Mouse (Mus musculus): ENCODE data around the gene 1700021F05Rik.
A peak's percentile ranks its signal among the peaks of the same experiment; 100 is the strongest.
"Not testable (repeated sequence)": the region's sequence is repeated elsewhere in the genome, so short reads cannot be mapped to it uniquely, and the experiment has no call there.

Gene 1700021F05Rik

DNA sequence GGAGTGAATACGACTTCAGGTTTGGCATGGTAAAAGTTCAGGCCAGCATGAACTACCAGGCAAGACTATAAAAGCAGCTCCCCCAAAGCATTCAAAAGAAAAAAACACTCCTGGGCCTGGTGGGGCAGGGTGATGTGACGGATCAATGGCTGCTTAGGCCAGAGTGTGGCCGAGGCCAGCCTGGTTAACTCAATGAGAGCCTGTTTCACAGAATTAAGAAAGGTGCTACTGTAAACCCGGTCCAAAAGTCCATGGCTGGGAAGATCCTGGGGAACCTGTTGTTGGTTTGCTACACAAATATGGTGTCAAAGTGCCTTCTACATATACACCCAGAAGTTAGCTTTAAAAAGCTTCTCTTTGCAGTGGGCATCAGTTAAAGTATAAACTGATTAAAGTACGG, 2.0 kb downstream of the 1700021F05Rik start:
- no peak for DNase-seq (ENCODE audit: low spot score)

DNA sequence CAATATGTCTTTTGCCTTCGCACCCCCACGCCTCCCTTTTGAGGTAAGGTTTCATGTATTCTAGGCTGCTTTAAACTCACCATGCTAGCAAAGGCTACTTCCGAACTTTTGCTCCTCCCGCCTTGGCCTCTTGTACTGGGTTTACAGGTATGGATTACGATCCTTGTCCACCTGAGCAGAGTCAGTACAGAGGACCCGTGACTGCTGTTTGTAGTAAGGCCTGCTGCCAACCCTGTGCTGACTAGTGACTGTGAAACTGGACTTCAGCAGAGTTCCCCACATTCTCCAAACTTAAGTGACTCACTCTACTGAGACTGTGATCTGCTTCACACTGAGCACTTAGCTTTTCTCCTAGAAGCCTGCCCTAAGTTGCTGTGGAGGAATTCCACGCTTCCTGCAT, 3.1 kb downstream of the 1700021F05Rik start:
- no peak for DNase-seq (ENCODE audit: low spot score)

DNA sequence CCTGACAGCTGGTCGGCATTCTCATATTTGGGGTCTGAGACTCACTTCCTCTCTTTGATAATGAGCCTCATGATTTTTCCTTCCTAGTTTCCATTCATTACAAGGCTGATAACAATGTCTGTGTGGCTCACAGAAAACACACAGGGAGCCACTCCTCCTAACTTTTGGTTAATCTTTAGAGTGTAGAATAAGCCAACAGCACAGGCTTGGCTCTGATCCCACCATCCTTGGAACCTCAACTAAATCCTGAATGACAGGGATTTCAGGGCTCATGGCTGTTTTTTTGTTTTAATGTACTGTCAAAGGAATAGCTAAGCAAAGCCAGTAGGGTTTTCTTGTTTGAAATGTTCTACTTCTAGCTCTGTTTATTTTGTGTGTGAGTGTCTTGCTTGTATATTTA, 6.4 kb downstream of the 1700021F05Rik start:
- no peak for DNase-seq (ENCODE audit: low spot score)

DNA sequence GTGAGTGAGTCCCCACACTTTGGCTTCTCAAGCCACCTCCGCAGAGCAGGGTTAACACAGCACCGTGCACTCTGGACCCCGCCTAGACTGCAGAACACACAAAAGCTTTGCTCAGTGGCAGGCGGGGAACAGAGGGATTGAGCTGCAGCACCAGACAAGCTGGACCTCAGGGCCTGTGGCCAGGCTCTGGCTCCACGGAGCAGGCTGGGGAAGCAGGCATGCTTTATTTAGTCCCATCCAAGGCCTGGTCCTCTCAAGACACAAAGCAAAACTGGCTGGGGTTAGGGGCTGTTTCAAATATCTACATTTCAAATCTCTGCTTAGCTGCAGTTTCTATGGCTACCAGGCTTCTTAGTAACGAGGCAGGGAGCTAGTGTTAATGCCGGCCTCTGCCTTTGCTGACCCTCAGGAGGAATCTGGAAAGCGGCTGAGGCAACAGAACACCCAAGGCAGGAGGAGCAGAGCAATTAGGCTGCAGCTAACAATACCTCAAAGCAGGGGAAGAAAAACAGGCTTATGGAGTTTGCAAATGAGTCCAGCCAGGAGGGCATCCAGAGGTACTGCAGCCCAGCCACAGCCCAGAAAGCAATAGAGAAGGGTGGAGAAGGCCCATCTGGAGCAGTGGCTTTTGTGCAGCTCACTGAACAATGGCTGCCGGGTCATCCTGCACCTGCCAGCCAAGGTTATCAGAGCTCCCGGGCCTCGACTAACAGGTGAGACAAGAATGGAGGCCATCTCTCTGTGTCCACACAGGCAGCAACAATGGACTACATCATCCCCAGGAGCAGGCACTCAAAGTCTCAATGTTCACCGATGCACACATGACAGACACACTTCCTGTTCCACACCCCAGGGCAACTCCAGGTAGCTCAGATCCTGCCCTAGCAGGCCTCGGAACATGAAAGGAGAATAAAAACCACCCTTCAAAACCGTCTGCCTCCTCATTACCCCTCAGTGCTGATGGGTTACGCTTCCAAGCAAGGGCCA, 13.2 kb downstream of the 1700021F05Rik start:
- DNase-seq (ENCODE audit: low spot score), result no peak

DNA sequence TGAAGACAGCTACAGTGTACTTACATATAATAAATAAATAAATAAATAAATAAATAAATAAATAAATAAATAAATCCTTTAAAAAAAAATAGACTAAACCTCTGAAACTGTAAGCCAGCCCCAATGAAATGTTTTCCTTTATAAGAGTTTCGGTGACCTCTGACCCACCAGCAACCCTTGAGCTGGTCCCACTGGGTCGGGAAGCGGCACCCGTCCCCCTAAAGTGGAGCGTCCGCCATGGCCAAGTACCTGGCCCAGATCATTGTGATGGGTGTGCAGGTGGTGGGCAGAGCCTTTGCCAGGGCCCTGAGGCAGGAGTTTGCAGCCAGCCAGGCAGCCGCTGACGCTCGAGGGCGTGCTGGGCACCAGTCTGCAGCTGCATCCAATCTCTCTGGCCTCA, 16.9 kb downstream of the 1700021F05Rik start, which contains the start of gene Gm9803:
Gene Gm9803, plus strand, starts transcription at position 154 of the 400 bp plus-strand sequence.
- DNase-seq (ENCODE audit: low spot score), result not testable (repeated sequence)

DNA sequence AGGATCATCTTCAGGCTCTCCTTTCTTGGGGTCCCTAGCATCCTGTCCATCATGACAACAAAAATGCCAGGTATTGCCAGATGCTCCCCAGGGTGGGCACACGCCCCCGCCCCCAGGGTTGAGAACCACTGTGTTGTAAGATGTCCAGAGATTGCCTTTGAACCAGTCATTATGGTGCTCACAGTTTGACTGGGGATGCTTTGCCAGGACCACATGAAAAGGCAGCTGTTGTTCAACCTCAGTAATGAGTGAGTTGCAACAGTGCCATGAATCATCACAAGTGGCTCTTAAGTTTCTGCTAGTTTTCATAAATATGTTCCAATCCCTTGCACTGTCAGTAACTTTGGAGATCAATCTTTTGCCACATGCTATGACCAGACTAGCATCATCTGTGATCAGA, 20.8 kb downstream of the 1700021F05Rik start:
- DNase-seq (ENCODE audit: low spot score), result no peak

DNA sequence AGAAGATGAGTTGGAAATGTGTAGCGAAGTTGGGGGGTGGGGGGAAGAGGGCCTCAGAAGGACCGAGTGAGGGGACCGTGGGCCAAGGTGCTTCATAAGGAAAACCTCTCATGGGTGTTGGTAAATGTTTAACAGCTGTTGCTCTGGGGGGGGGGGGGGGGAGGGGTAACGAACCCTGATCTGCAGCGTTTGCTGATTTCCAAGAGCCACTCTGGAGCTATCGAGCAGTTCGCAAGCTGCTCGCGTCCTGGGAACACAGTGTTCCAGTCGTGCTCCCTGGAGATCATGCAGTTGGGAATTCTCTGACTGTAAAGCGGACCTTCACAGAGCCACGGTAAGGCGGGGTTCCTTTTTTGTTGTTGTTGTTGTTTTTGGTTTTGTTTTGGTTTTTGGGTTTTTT, 22.4 kb downstream of the 1700021F05Rik start:
- DNase-seq (ENCODE audit: low spot score), result no peak

DNA sequence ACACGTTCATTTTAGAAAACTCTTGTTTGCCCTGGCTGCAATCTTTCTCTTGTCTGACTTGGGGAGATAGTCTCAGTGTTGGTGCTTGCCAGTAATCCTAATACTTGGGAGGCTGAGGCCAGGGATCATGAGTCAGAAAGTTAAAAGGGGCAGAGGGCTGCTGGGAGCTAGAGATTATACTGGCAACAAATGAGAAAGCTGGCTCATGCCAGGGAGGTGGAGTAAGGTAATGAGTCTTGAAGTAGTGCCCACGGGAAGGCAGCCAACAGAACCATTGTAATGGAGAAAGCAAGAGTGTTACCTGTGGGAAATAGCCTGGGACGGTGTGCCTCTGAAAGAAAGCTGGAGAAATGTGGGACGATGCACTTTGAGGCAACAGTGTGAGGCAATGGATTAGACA, 23.0 kb downstream of the 1700021F05Rik start:
- DNase-seq (ENCODE audit: low spot score), result peak; percentile 58

DNA sequence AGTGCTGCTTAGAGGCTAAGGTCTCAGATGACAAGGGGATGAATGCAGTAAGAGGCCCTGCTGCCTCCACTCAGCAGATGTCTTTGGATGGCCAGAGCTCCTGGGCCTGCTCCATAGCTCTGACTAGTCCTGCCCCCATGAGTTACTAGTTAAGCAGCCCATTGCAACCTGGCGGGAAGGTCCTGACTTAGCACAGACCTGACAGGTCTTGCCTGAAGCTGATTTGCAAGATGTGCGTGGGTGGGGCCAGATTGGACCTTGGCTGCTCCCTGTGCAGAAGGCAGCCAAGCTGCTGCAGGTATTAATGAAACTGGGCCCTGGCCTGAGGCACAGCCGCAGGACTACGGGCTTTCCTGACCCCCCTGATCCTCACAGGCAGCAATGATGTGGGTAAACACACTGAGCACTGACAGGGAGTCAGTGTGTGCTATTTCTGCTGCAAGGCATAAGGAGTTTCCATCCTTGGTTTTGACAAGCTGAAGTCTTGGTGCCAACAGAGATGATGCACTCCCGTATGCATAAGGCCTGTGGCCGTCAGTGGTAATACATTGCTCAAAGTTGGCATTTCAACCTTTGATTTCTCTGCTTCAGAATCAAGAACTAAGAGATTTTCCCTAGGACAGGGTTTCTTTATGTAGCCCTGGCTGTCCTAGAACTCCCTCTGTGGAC, 23.7 kb downstream of the 1700021F05Rik start:
- DNase-seq (ENCODE audit: low spot score), result no peak

DNA sequence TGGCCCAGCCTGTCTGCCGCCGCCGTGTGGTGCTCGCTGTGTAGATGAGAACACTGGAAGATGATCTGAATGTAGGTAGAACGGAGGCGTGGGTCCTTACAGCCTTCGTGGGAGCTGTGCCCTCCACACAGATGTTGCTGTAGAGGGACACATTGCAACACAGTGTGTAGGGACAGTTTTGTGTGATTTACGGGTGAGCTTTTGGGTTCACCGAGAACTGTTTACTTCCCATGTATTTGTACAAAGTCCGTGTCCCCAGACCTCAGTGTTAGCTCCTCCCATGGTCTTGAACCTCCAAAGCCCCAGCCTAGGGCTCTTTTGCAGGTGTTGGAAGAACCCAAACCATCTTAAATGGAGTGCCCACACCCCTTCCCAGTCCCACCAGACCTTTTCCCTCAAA, 27.8 kb downstream of the 1700021F05Rik start:
- DNase-seq (ENCODE audit: low spot score), result no peak

DNA sequence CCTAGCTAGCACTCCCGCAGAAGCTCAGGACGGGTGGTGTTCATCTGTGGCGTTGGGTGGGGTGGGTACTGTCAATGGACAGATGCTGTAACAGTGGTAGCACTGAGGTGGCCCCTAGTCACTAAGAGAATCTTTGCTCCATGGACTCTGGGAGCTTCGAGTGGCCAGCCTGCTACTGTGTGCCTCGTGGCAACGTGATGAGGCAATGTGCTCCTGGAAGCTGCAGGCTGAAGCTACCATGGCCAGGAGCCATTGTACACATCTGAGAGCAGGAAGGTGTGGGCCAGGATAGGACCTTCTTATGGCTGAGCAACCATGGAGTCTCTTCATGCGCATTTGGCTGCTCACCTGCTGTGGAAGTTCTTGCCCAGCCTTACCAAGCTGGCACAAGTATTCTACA, 31.6 kb downstream of the 1700021F05Rik start:
- no peak for DNase-seq (ENCODE audit: low spot score)

DNA sequence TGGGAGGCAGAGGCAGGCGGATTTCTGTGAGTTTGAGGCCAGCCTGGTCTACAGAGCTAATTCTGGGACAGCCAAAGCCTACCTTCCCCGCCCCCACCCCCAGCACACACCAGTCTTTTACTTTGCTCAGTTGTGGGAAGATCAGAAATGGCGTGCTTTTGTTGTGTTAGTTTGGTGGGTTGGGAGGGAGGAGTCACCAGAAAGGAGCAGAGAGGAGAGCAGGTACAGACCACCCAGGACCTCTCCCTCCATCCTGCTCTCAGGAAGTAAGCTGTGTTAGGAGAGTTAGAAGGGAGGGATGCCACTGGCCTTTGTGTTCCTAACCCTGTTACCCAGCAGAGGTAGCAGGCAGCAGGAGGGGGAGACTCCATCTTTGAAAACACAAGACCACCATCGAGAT, 33.7 kb downstream of the 1700021F05Rik start:
- DNase-seq (ENCODE audit: low spot score), result no peak

DNA sequence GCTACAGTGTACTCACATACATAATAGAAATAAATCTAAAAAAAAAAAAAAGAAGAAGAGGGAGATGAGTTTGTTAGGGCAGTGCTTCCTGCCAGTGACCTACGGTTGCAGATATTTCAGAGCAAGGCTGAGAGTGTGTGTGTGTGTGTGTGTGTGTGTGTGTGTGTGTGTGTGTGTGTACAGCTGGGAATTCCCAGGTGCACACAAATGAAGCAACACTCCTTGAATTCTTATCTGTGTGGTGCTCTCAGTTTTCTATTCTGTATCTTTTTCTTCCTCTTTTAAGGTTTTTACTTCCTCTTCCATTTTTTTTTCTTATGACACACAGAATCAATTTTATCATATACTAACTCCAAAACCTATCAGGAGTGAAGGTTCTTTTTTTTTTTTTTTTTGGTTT, 36.5 kb downstream of the 1700021F05Rik start:
- no peak for DNase-seq (ENCODE audit: low spot score)

DNA sequence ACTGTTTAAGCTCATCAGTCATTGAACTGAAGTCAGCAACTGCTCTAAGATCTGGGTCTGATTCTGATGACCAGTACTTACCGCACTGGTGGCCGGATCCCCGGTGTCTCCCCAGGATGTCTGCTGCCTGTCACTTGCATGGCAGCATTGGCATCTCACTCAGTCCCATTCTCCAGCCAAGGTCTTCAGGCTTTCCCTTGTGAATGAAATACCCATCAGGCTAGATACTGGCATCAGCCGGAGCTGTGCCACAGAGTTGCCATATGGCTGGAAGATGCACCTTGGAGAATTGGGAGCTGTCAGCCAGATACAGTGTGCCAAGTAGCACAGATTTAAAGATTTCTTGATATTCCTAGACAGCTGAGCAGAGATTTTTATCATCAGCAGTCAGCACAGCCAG, 38.2 kb downstream of the 1700021F05Rik start:
- DNase-seq (ENCODE audit: low spot score), result no peak

DNA sequence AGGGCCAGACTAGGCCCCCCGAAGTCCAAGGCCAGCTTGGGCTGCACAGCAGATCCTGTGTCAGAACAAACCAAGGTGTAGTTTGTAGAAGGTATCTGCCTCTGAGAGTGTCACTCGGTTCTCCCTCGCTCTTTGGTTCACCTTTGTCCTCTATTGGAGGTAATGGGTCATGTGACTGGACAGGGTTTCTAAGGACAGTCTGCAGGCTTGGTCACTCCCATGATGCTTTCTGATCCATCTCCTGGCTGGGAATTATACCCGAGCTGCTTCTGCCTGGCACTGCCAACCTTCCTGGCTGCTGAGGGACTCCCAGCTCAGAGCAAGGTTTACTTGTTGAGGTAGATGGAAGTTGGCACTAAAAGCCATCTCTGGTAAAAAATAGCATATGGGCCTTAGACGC, 49.9 kb downstream of the 1700021F05Rik start:
- no peak for DNase-seq (ENCODE audit: low spot score)

DNA sequence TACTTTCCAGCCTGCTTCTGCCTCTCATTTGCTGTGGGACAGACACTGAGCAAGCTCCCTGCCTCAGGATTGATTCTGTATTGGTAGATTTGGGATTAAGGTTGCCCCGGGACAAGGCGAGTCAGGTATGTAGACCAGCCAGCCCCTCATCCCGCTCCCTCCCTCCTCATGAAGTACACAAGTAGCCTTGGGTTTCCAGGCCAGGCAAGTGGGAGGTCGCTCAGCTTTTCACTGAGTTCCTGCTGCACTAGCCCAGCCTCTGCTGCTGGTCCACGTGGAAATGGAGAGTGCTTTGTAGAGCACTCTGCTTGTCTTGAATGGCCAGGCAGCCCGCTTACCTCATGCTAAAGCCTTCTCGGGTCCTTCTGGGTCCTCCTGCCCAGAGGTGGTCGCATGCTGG, 50.8 kb downstream of the 1700021F05Rik start:
- no peak for DNase-seq (ENCODE audit: low spot score)

DNA sequence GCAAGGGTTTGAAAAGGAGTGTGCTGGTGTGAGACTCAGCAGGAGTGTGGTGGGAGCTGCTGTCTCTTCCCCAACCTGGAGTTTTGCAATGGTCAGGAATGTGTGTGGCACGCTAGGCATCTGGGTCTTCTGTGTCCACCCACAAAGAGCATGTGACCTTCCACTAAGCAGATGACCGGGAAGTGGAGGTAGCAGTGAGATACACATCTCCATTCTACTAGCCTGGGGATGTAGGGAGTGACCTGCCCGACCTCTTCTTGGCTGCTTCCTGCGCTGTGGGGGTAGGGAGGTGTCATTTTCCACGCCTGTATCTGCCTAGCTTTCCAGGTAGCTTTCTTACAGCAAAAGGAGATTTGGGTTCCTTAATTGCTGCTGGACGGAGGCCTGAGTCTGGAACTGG, 51.2 kb downstream of the 1700021F05Rik start:
- DNase-seq (ENCODE audit: low spot score), result no peak

DNA sequence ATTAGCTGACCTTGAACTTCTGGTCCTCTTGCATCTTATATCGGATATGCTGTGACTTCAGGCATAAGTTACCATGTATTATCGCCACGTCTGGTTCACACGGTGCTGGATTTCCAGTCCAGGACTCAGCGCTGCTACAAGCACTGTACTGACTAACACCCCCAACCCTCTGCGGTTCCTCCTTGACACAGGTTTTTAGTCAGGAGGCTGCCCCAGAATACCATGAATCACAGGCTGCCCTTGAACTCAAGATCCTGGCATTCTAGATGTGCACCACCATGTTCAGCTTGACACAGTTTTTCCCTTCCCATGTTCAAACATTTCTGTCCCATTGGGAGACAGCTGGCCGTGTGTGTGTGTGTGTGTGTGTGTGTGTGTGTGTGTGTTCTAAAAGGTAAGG, 51.7 kb downstream of the 1700021F05Rik start:
- no peak for DNase-seq (ENCODE audit: low spot score)

DNA sequence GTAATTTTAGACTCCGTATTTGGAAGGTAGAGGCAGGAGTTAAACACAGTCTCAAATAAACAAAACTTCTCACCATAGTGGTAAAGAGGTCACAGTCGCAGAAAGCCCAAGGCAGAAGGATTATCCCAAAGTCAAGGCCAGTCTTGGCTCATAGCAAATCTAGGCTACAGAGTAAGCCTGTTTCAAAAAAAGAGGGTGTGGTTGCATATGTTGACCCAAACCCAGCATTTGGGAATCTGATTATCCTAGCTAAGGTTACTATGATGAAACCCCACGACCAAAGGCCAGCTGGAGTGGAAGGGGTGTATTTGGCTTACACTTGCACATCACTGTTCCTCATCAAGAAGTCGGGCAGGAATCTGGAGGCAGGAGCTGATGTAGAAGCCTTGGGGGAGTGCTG, 52.5 kb downstream of the 1700021F05Rik start:
- no peak for DNase-seq (ENCODE audit: low spot score)

DNA sequence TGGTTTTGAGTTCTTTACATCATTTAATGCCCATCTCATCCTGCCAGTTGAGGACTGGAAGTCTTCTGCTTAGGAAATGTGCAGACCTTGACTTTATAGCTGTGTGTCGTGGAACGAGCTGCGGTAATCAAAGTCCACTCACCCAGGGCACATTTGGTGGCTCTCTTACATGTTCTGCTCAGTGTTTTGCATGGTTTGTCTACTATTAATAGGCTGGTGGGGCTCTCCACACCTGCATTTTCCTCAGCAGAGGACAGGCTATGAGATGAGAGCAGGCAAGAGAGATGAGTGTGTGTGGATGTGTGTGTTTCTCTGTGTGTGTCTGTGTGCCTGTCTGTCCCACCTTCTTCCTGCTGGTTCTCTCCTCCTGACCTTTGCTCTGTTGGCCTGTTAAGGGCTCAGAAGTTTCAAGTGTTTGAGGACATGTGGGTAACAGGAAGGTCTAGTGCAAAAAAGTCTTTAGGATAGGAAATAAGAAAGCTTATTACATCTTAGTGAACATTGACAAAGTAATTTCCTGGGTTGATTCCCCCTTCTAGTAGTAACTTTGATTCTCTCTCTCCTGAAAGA, 53.3 kb downstream of the 1700021F05Rik start:
- no peak for DNase-seq (ENCODE audit: low spot score)

DNA sequence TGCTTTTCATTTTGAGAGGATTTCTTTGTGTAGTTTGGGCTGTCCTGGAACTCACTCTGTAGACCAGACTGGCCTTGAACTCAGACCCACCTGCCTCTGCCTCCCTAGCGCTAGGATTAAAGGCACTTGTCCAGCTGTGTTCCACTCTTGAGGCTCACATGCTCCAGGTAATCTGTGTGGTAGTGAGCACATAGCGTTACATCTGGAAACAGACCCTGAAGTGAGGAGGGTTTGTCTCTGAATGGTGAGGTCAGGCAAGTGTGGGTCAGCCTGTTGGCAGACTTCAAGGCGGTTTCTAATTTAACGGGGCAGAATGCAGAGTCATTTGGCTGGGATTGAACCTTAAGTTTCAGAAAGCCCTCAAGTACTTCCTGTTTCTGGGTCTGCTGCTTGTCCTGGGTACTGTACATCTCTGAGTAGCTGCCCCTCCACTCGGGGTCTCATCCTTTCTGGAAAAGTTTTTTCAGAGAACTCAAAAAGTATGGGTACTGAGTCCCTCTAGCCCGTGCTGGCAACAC, 55.0 kb downstream of the 1700021F05Rik start:
- no peak for DNase-seq (ENCODE audit: low spot score)

DNA sequence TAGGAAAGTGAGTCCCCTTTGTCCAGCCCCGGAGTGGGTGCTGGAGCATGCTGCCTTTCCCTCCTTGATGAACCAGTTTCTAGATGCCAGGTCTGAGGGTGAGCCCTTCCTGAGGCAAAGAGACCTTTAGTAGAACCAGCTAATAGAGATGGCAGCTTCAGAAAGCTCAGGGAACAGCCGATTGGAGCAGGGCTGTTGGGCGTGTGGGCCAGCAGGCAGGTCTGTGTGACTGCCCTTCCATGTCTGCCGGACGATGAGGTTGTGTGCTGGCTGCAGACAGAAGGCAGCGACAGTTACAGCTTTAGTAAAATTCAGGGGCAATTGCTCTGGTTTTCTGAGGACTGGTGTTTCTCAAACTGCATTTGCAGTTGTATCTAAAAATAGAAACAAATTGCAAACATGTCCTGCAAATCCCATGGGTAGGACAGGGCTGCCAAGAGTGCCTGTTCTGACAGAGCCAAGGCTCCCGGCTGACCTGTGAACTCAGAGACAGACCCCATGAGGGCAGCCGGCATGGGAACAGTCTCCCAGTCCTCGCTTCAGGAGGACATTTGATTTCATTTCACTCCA, 57.3 kb downstream of the 1700021F05Rik start:
- DNase-seq (ENCODE audit: low spot score), result peak; percentile 12
